Mouse (Mus musculus): ENCODE results near the gene Igf2bp2.

- TF ChIP-seq CTCF (IDR thresholded peaks at IDR 0.05; ENCODE audit: low read depth, low read length) (no peak), POLR2A (IDR thresholded peaks at IDR 0.05; ENCODE audit: insufficient read depth, low read length) (no peak)
These were observed 16.0 kb downstream of the Igf2bp2 start for GRCm38 (mm10) chr16:22147131-22147530.

Data from ES-Bruce4 (cell line).